10 mouse cellular contexts compared by ENCODE assay signal in the genomic region with DNA sequence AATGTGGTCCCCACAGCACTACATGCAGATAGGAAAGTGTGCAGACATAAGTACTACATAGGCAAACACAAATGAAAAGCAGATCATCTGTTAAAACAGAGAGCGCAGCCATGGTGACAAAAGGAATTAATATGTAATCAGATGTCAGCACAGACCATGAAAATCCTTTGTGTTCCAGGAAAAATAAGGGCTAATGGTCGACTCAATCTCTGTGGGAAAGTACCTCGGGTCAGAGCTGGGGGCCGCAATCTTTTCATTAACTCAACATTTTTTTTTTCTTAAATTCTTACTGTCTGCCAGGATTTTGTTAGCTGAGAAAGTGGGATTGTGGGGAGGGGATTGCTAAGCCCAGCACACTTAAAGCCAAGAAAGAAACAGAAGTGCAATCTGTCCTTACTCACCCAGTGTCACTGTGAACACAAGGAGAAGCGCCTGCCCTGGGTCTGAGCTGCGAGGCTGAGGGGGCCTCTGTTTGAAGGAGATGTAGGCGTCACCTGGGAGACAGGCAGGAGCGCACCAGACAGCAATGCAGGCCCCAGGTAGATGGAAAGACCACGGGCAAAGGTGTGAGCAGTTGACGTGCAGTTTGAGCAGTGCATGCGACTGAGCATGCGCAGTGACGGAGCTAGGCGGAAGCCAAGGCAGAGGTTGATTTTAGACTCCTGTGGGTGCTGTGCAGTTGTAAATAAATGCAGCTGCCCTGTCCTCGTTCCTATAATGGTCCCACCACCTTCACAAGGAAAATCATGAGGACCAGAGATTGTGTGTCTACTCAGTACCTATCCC.
A peak's percentile ranks its signal among the peaks of the same experiment; 100 is the strongest.
DNase-seq lines count a peak whose midpoint lies in the region; ATAC-seq and TF ChIP-seq lines count a peak whose summit lies in the region.
"Had no signal": no experiment of that assay in that cellular context is flagged by ENCODE, and none has a peak within 500 bp of the region (broad histone marks: within the 10 kb centered on the region; RNA-seq: fewer than 3 reads in every experiment).

No protein-coding gene starts in this region.

- H3K4me3 ChIP-seq in heart, postnatal 0 days (ENCODE audit: low read depth, low read length) = no peak overlapping the region
- H3K4me3 ChIP-seq in embryonic facial prominence, embryonic 14.5 days (ENCODE audit: low read depth, low read length) = no peak overlapping the region
- H3K4me3 ChIP-seq in hindbrain, embryonic 12.5 days = no peak overlapping the region
- no peak overlapping the region for H3K4me3 ChIP-seq in midbrain, embryonic 16.5 days (ENCODE audit: low read depth, low read length)

- no peak for DNase-seq in heart, postnatal 0 days (ENCODE audit: low spot score)
- DNase-seq in heart, postnatal 14 days = no peak
- DNase-seq in embryonic facial prominence, embryonic 14.5 days (ENCODE audit: low spot score) = peak; percentile 56
- no peak for DNase-seq in ovary, adult 18-20 months (ENCODE audit: low spot score)
- no peak for DNase-seq in left cerebral cortex, postnatal 10 days (ENCODE audit: extremely low spot score in 1 of 2, low spot score in 2 of 2)
- DNase-seq in left cerebral cortex, adult 9 months (ENCODE audit: low spot score in 2 of 2) = no peak
- DNase-seq: adrenal gland, adult 8-10 months; spleen, adult 18-20 months had no signal

- ATAC-seq in heart, postnatal 0 days (ENCODE audit: insufficient read depth, low read depth) = no peak
- ATAC-seq in embryonic facial prominence, embryonic 14.5 days (ENCODE audit: low read depth) = peak; percentile 44
- ATAC-seq in hindbrain, embryonic 12.5 days (ENCODE audit: low FRiP score) = 0 out of 2 replicates have a peak, but pooled peaks have one; percentile 26
- ATAC-seq in midbrain, embryonic 16.5 days = peak; percentile 63

- no peaks in the 10 kb centered on the region for H3K27me3 ChIP-seq in heart, postnatal 0 days (ENCODE audit: control insufficient read depth, insufficient read depth, low read length)
- no peaks in the 10 kb centered on the region for H3K27me3 ChIP-seq in embryonic facial prominence, embryonic 14.5 days (replicated peaks; ENCODE audit: control insufficient read depth, insufficient read depth, low read length)
- no peaks in the 10 kb centered on the region for H3K27me3 ChIP-seq in hindbrain, embryonic 12.5 days
- H3K27me3 ChIP-seq in midbrain, embryonic 16.5 days (ENCODE audit: control insufficient read depth, insufficient read depth, low read depth, low read length) = no peaks in the 10 kb centered on the region

- 0 out of 2 replicates have a peak overlapping the region, but pooled peaks have one; percentile 30 for H3K27ac ChIP-seq in heart, postnatal 0 days (ENCODE audit: low read depth)
- H3K27ac ChIP-seq in embryonic facial prominence, embryonic 14.5 days (replicated peaks; ENCODE audit: low read depth, low read length) = peak overlapping the region; percentile 49
- H3K27ac ChIP-seq in hindbrain, embryonic 12.5 days = peak overlapping the region; percentile 48
- H3K27ac ChIP-seq in midbrain, embryonic 16.5 days (ENCODE audit: low read length) = peak overlapping the region; percentile 29; the same call in 1 of the 2 replicates

- no peaks in the 10 kb centered on the region for H3K36me3 ChIP-seq in heart, postnatal 0 days (replicated peaks; ENCODE audit: control insufficient read depth, insufficient read depth, low read length)
- peaks cover 14% of the 10 kb centered on the region for H3K36me3 ChIP-seq in embryonic facial prominence, embryonic 14.5 days (ENCODE audit: control insufficient read depth, insufficient read depth, low read length)
- H3K36me3 ChIP-seq in hindbrain, embryonic 12.5 days = no peaks in the 10 kb centered on the region
- no peaks in the 10 kb centered on the region for H3K36me3 ChIP-seq in midbrain, embryonic 16.5 days (ENCODE audit: control insufficient read depth, insufficient read depth, low read length)

- H3K9ac ChIP-seq in heart, postnatal 0 days (replicated peaks; ENCODE audit: low read depth, low read length) = no peak overlapping the region
- H3K9ac ChIP-seq in embryonic facial prominence, embryonic 14.5 days (ENCODE audit: low read depth, low read length) = no peak overlapping the region
- no peak overlapping the region for H3K9ac ChIP-seq in hindbrain, embryonic 12.5 days
- peak overlapping the region; percentile 18 for H3K9ac ChIP-seq in midbrain, embryonic 16.5 days (ENCODE audit: low read depth, low read length)

- intact Hi-C loops in heart, postnatal 14 days (cut with DNase I) = no loop called here
- intact Hi-C loops in left cerebral cortex, postnatal 10 days (cut with DNase I) = loop anchor here (5.0 kb wide), 1 partner anchor 101 kb away; no protein-coding TSS in a partner anchor

- H3K4me2 ChIP-seq in heart, postnatal 0 days (ENCODE audit: low read depth, low read length) = no peak overlapping the region
- no peak overlapping the region for H3K4me2 ChIP-seq in embryonic facial prominence, embryonic 14.5 days (ENCODE audit: low read depth, low read length)
- no peak overlapping the region for H3K4me2 ChIP-seq in hindbrain, embryonic 12.5 days (replicated peaks)
- H3K4me2 ChIP-seq in midbrain, embryonic 16.5 days (ENCODE audit: low read length) = no peak overlapping the region

- no peak for TF ChIP-seq CTCF in heart, postnatal 0 days (IDR thresholded peaks at IDR 0.05; ENCODE audit: low read depth)

- H3K9me3 ChIP-seq in heart, postnatal 0 days (replicated peaks; ENCODE audit: control insufficient read depth, low read length) = no peaks in the 10 kb centered on the region
- H3K9me3 ChIP-seq in embryonic facial prominence, embryonic 14.5 days (ENCODE audit: control insufficient read depth, low read length) = no peaks in the 10 kb centered on the region
- no peaks in the 10 kb centered on the region for H3K9me3 ChIP-seq in hindbrain, embryonic 12.5 days (replicated peaks)
- H3K9me3 ChIP-seq in midbrain, embryonic 16.5 days (replicated peaks; ENCODE audit: control insufficient read depth, low read length, poor library complexity, severe bottlenecking) = no peaks in the 10 kb centered on the region

- no peak for TF ChIP-seq EP300 in heart, postnatal 0 days (IDR thresholded peaks at IDR 0.05; ENCODE audit: low read depth)

- WGBS in heart, postnatal 0 days = 83% methylated on average over 15 of the region's 15 CpGs
- WGBS in embryonic facial prominence, embryonic 14.5 days = 66% methylated on average over 15 of the region's 15 CpGs
- WGBS in hindbrain, embryonic 12.5 days = 71% methylated on average over 15 of the region's 15 CpGs
- 43% methylated on average over 15 of the region's 15 CpGs for WGBS in midbrain, embryonic 16.5 days

- no peaks in the 10 kb centered on the region for H3K4me1 ChIP-seq in heart, postnatal 0 days (ENCODE audit: control insufficient read depth, insufficient read depth)
- H3K4me1 ChIP-seq in embryonic facial prominence, embryonic 14.5 days (ENCODE audit: control insufficient read depth, insufficient read depth, low read length) = peaks cover 12% of the 10 kb centered on the region
- H3K4me1 ChIP-seq in hindbrain, embryonic 12.5 days = peaks cover 17% of the 10 kb centered on the region
- H3K4me1 ChIP-seq in midbrain, embryonic 16.5 days (ENCODE audit: control insufficient read depth, insufficient read depth, low read length) = peaks cover 25% of the 10 kb centered on the region
